Mouse (Mus musculus) midbrain, embryonic 15.5 days (tissue): ENCODE data around the gene Tmem255b. TPM values are rescaled to one million over a fixed set of nuclear protein-coding genes. Genes with fewer than 3 reads are reported as not detected.

Experiments used
- ATAC-seq: fragments of 200-750 bp; cut with Nextera tagmentation; replicated peaks from 2 replicates; pipeline ENCODE4 v1.8.0; 2017; ENCODE audit warnings: moderate TSS enrichment
- H3K27ac ChIP-seq: fragments of 300-500 bp; sonication (generic); 2 replicates; pipeline ENCODE4 v1.5.1; 2015; ENCODE audit warnings: mild to moderate bottlenecking, inconsistent platforms
- H3K27me3 ChIP-seq: fragments of 300-500 bp; sonication (generic); replicated peaks from 2 replicates; pipeline ENCODE4 v1.6.1; 2015; ENCODE audit warnings: inconsistent platforms
- H3K36me3 ChIP-seq: fragments of 300-500 bp; sonication (generic); replicated peaks from 2 replicates; pipeline ENCODE4 v1.6.1; 2015; ENCODE audit warnings: inconsistent platforms
- H3K4me1 ChIP-seq: fragments of 300-500 bp; sonication (generic); 2 replicates; pipeline ENCODE4 v1.6.1; 2015; ENCODE audit warnings: inconsistent platforms
- H3K4me2 ChIP-seq: fragments of 300-500 bp; sonication (generic); 2 replicates; pipeline ENCODE4 v1.6.1; 2015; ENCODE audit warnings: inconsistent platforms, mild to moderate bottlenecking, moderate library complexity
- H3K4me3 ChIP-seq: fragments of 300-500 bp; sonication (generic); 2 replicates; pipeline ENCODE4 v1.5.1; 2015; ENCODE audit warnings: mild to moderate bottlenecking, inconsistent platforms
- H3K9ac ChIP-seq: fragments of 300-500 bp; sonication (generic); 2 replicates; pipeline ENCODE4 v1.6.1; 2015; ENCODE audit warnings: mild to moderate bottlenecking, inconsistent platforms
- H3K9me3 ChIP-seq: fragments of 300-500 bp; sonication (generic); 2 replicates; pipeline ENCODE4 v1.6.1; 2016; ENCODE audit warnings: inconsistent platforms
- WGBS: fragments of 180-500 bp; shearing (Covaris S2); methylation state at CpG from one replicate; pipeline ENCODE4 v1.1.7; 2015; ENCODE audit warnings: mixed read lengths; 5-methylcytosine and 5-hydroxymethylcytosine counted together
- polyA plus RNA-seq: library from polyadenylated mRNA; unstranded; fragments of >200 nt; fragmentation: Nextera tagmentation; extraction: Ambion mirVana; gene quantifications from 2 replicates; pipeline ENCODE4 v1.2.1, GENCODE M21; 2015

Tmem255b gene
- polyA plus RNA-seq, 1 experiment from 2014 or later = 0.61 TPM

- Histone ChIP-seq H3K27ac (no peak overlapping the region), H3K4me1 (no peaks in the 10 kb centered on the region), H3K4me2 (no peak overlapping the region), H3K36me3 (no peaks in the 10 kb centered on the region), H3K27me3 (no peaks in the 10 kb centered on the region), H3K4me3 (no peak overlapping the region), H3K9ac (no peak overlapping the region), H3K9me3 (no peaks in the 10 kb centered on the region)
- no peak for ATAC-seq
- 90% methylated on average over 3 of the region's 3 CpGs for WGBS
These were observed 46.6 kb downstream of the Tmem255b start for GRCm38 (mm10) chr8:13481596-13481995.

GRCm38 (mm10) chr8:13482101-13482801 lies 47.3 kb downstream of the Tmem255b start:
- Histone ChIP-seq H3K27me3 (no peaks in the 10 kb centered on the region), H3K4me2 (no peak overlapping the region), H3K9ac (no peak overlapping the region), H3K9me3 (no peaks in the 10 kb centered on the region), H3K36me3 (no peaks in the 10 kb centered on the region), H3K4me3 (no peak overlapping the region), H3K4me1 (no peaks in the 10 kb centered on the region), H3K27ac (no peak overlapping the region)
- ATAC-seq = no peak
- 57% methylated on average over 2 of the region's 2 CpGs for WGBS

- Histone ChIP-seq H3K27me3 (no peaks in the 10 kb centered on the region), H3K36me3 (no peaks in the 10 kb centered on the region), H3K4me3 (no peak overlapping the region), H3K27ac (no peak overlapping the region), H3K9ac (no peak overlapping the region), H3K4me1 (no peaks in the 10 kb centered on the region), H3K4me2 (no peak overlapping the region), H3K9me3 (no peaks in the 10 kb centered on the region)
- no peak for ATAC-seq
- 87% methylated on average over 5 of the region's 5 CpGs for WGBS
These were observed 48.2 kb downstream of the Tmem255b start for GRCm38 (mm10) chr8:13483191-13483590.

- Histone ChIP-seq H3K4me1 (peaks cover 30% of the 10 kb centered on the region), H3K9me3 (no peaks in the 10 kb centered on the region), H3K27ac (no peak overlapping the region), H3K4me3 (no peak overlapping the region), H3K36me3 (no peaks in the 10 kb centered on the region), H3K27me3 (peaks cover 7% of the 10 kb centered on the region), H3K9ac (no peak overlapping the region), H3K4me2 (no peak overlapping the region)
- 85% methylated on average over 3 of the region's 3 CpGs for WGBS
- no peak for ATAC-seq
These were observed 54.4 kb downstream of the Tmem255b start for GRCm38 (mm10) chr8:13489351-13489750.

- Histone ChIP-seq H3K9me3 (no peaks in the 10 kb centered on the region), H3K4me3 (no peak overlapping the region), H3K9ac (no peak overlapping the region), H3K36me3 (no peaks in the 10 kb centered on the region), H3K27me3 (peaks cover 12% of the 10 kb centered on the region), H3K4me2 (no peak overlapping the region), H3K4me1 (peaks cover 34% of the 10 kb centered on the region), H3K27ac (no peak overlapping the region)
- WGBS = 34% methylated on average over 13 of the region's 13 CpGs
- no peak for ATAC-seq
These were observed 55.3 kb downstream of the Tmem255b start for GRCm38 (mm10) chr8:13489986-13490910.

GRCm38 (mm10) chr8:13491491-13492010 lies 56.6 kb downstream of the Tmem255b start:
- Histone ChIP-seq H3K4me3 (no peak overlapping the region), H3K9ac (no peak overlapping the region), H3K36me3 (no peaks in the 10 kb centered on the region), H3K4me1 (peaks cover 34% of the 10 kb centered on the region), H3K27me3 (peaks cover 14% of the 10 kb centered on the region), H3K9me3 (no peaks in the 10 kb centered on the region), H3K27ac (no peak overlapping the region), H3K4me2 (no peak overlapping the region)
- no peak for ATAC-seq
- 84% methylated on average over 14 of the region's 14 CpGs for WGBS

- no peak for ATAC-seq
- H3K27ac ChIP-seq = no peak overlapping the region
- no peaks in the 10 kb centered on the region for H3K36me3 ChIP-seq
- no peak overlapping the region for H3K9ac ChIP-seq
- H3K27me3 ChIP-seq = peaks cover 14% of the 10 kb centered on the region
- H3K4me1 ChIP-seq = peaks cover 34% of the 10 kb centered on the region
- peak overlapping the region; percentile 90; the same call in 1 of the 2 replicates for H3K4me2 ChIP-seq
- no peak overlapping the region for H3K4me3 ChIP-seq
- WGBS = 56% methylated on average over 9 of the region's 9 CpGs
- H3K9me3 ChIP-seq = no peaks in the 10 kb centered on the region
These were observed 57.4 kb downstream of the Tmem255b start for GRCm38 (mm10) chr8:13492198-13492995.

GRCm38 (mm10) chr8:13493011-13493410 lies 58.0 kb downstream of the Tmem255b start:
- peaks cover 34% of the 10 kb centered on the region for H3K4me1 ChIP-seq
- H3K27me3 ChIP-seq = peaks cover 14% of the 10 kb centered on the region
- no peak overlapping the region for H3K9ac ChIP-seq
- H3K27ac ChIP-seq = no peak overlapping the region
- H3K9me3 ChIP-seq = no peaks in the 10 kb centered on the region
- peak overlapping the region; percentile 90 for H3K4me2 ChIP-seq
- 53% methylated on average over 11 of the region's 11 CpGs for WGBS
- H3K36me3 ChIP-seq = no peaks in the 10 kb centered on the region
- no peak for ATAC-seq
- peak overlapping the region; percentile 65 for H3K4me3 ChIP-seq

- peaks cover 14% of the 10 kb centered on the region for H3K27me3 ChIP-seq
- WGBS = 2% methylated on average over 63 of the region's 64 CpGs
- H3K4me1 ChIP-seq = peaks cover 34% of the 10 kb centered on the region
- peak within 1 kb of the TSS; percentile 65 for H3K4me3 ChIP-seq
- peak; percentile 86 for ATAC-seq
- peak within 1 kb of the TSS; percentile 81 for H3K9ac ChIP-seq
- peak within 1 kb of the TSS; percentile 90 for H3K4me2 ChIP-seq
- H3K9me3 ChIP-seq = no peaks in the 10 kb centered on the region
- H3K36me3 ChIP-seq = no peaks in the 10 kb centered on the region
- peak within 1 kb of the TSS; percentile 58 for H3K27ac ChIP-seq
These were observed 59.1 kb downstream of the Tmem255b start, which contains the start of gene Gas6 for GRCm38 (mm10) chr8:13493858-13494631. Gene Gas6 (minus strand): TSS chr8:13494490.

- ATAC-seq = no peak
- 83% methylated on average over 3 of the region's 3 CpGs for WGBS
These were observed 66.2 kb downstream of the Tmem255b start for GRCm38 (mm10) chr8:13501221-13501620.

GRCm38 (mm10) chr8:13503936-13504606 lies 69.1 kb downstream of the Tmem255b start:
- Histone ChIP-seq H3K9ac (no peak overlapping the region), H3K4me1 (no peaks in the 10 kb centered on the region), H3K27me3 (no peaks in the 10 kb centered on the region), H3K9me3 (no peaks in the 10 kb centered on the region), H3K4me2 (no peak overlapping the region), H3K27ac (no peak overlapping the region), H3K36me3 (no peaks in the 10 kb centered on the region), H3K4me3 (no peak overlapping the region)
- ATAC-seq = no peak
- 86% methylated on average over 8 of the region's 8 CpGs for WGBS

More at GRCm38 (mm10) chr8:13501221-13501620, 66.2 kb downstream of the Tmem255b start:
- H3K9ac ChIP-seq = no peak overlapping the region
- no peak overlapping the region for H3K27ac ChIP-seq
- no peaks in the 10 kb centered on the region for H3K4me1 ChIP-seq
- no peaks in the 10 kb centered on the region for H3K9me3 ChIP-seq
- no peak overlapping the region for H3K4me2 ChIP-seq
- no peaks in the 10 kb centered on the region for H3K27me3 ChIP-seq
- no peak overlapping the region for H3K4me3 ChIP-seq
- no peaks in the 10 kb centered on the region for H3K36me3 ChIP-seq
